Mouse (Mus musculus) left cerebral cortex, postnatal 4 days (tissue): ENCODE measurements at regions not wholly inside any gene's neighbourhood (a gene's known extent, or its start where the extent isn't known, plus 50 kb on each side); places are given as distances from the start of the nearest gene placed in this dataset.

ENCODE experiments used
- DNase-seq: peaks from one replicate; pipeline ENCODE4 v3.0.0-alpha.2; 2022
- intact Hi-C: fragments of 180-260 bp; cut with DNase I; formaldehyde crosslinking; loops from one replicate; pipeline ENCODE4 v1.15.1; 2025

- no peak for DNase-seq
- intact Hi-C loops, result no loop called here
Observed at GRCm38 (mm10) chr8:115626396-115627136, 81.0 kb downstream of the Maf start.

GRCm38 (mm10) chr8:115625072-115625471, 82.5 kb downstream of the Maf start:
- no peak for DNase-seq
- intact Hi-C loops, result no loop called here

- intact Hi-C loops, result no loop called here
- DNase-seq, result peak; percentile 4
Observed at GRCm38 (mm10) chr8:115618049-115618760, 89.4 kb downstream of the Maf start.

GRCm38 (mm10) chr8:115616871-115617605, 90.6 kb downstream of the Maf start:
- intact Hi-C loops, result no loop called here
- DNase-seq, result peak; percentile 82

- intact Hi-C loops, result no loop called here
- DNase-seq, result no peak
Observed at GRCm38 (mm10) chr8:115613946-115614584, 93.5 kb downstream of the Maf start.

GRCm38 (mm10) chr8:115612119-115612518, 95.5 kb downstream of the Maf start:
- no peak for DNase-seq
- intact Hi-C loops, result no loop called here

- no peak for DNase-seq
- intact Hi-C loops, result no loop called here
Observed at GRCm38 (mm10) chr8:115599771-115600170, 107.8 kb downstream of the Maf start.

GRCm38 (mm10) chr8:115597226-115597953, 110.2 kb downstream of the Maf start:
- DNase-seq, result peak; percentile 56
- intact Hi-C loops, result no loop called here

- intact Hi-C loops, result no loop called here
- DNase-seq, result no peak
Observed at GRCm38 (mm10) chr8:115589721-115590120, 117.9 kb downstream of the Maf start.

GRCm38 (mm10) chr8:115589076-115589475, 118.5 kb downstream of the Maf start:
- no peak for DNase-seq
- intact Hi-C loops, result no loop called here

- no peak for DNase-seq
- intact Hi-C loops, result no loop called here
Observed at GRCm38 (mm10) chr8:115584311-115584907, 123.2 kb downstream of the Maf start.

GRCm38 (mm10) chr8:115583221-115583620, 124.4 kb downstream of the Maf start:
- no peak for DNase-seq
- intact Hi-C loops, result no loop called here

- peak; percentile 2 for DNase-seq
- intact Hi-C loops, result no loop called here
Observed at GRCm38 (mm10) chr8:115581940-115582517, 125.6 kb downstream of the Maf start.

GRCm38 (mm10) chr8:115568394-115568793, 139.2 kb downstream of the Maf start:
- intact Hi-C loops, result no loop called here
- DNase-seq, result no peak

- no peak for DNase-seq
- intact Hi-C loops, result no loop called here
Observed at GRCm38 (mm10) chr8:115565768-115566167, 141.8 kb downstream of the Maf start.

GRCm38 (mm10) chr8:115562362-115562761, 145.2 kb downstream of the Maf start:
- no peak for DNase-seq
- intact Hi-C loops, result no loop called here

- intact Hi-C loops, result no loop called here
- DNase-seq, result no peak
Observed at GRCm38 (mm10) chr8:115560985-115561916, 146.3 kb downstream of the Maf start.

- no peak for DNase-seq
- intact Hi-C loops, result no loop called here
Observed at GRCm38 (mm10) chr8:115555452-115555851, 152.1 kb downstream of the Maf start.

GRCm38 (mm10) chr8:115554185-115554584, 153.4 kb downstream of the Maf start:
- DNase-seq, result no peak
- intact Hi-C loops, result no loop called here
